In genomic region chr4:155775855-155776254, GRCm38 (mm10) we compare ENCODE assay signal across 9 mouse cellular contexts. TPM values are rescaled to one million over a fixed set of nuclear protein-coding genes. Genes with fewer than 3 reads are reported as not detected.
DNase-seq lines count a peak whose midpoint lies in the region; ATAC-seq and TF ChIP-seq lines count a peak whose summit lies in the region.
"Had no signal": no experiment of that assay in that cellular context is flagged by ENCODE, and none has a peak within 500 bp of the region (broad histone marks: within the 10 kb centered on the region; RNA-seq: fewer than 3 reads in every experiment).

No protein-coding gene starts in this region.

- H3K9me3 ChIP-seq in forebrain, embryonic 16.5 days (ENCODE audit: control insufficient read depth, low read length): no peaks in the 10 kb centered on the region
- no peaks in the 10 kb centered on the region for H3K9me3 ChIP-seq in forebrain, postnatal 0 days (ENCODE audit: low read length)
- H3K9me3 ChIP-seq in E14TG2a.4 (ENCODE audit: low read length): no peaks in the 10 kb centered on the region
- H3K9me3 ChIP-seq in embryonic facial prominence, embryonic 13.5 days: no peaks in the 10 kb centered on the region
- H3K9me3 ChIP-seq in kidney, embryonic 15.5 days (replicated peaks): no peaks in the 10 kb centered on the region

- DNase-seq in forebrain, postnatal 0 days: no peak
- DNase-seq in liver: no peak
- DNase-seq in spleen, postnatal 4 days (ENCODE audit: low spot score in 2 of 2): no peak
- no peak for DNase-seq in MN1 (ENCODE audit: low spot score)

- peaks cover 8% of the 10 kb centered on the region for H3K27me3 ChIP-seq in forebrain, embryonic 16.5 days (replicated peaks; ENCODE audit: control insufficient read depth, insufficient read depth, low read length)
- H3K27me3 ChIP-seq in forebrain, postnatal 0 days (ENCODE audit: insufficient read depth, low read length): no peaks in the 10 kb centered on the region
- H3K27me3 ChIP-seq in E14TG2a.4 (ENCODE audit: insufficient read depth, low read length): peaks cover 65% of the 10 kb centered on the region
- H3K27me3 ChIP-seq in embryonic facial prominence, embryonic 13.5 days: peaks cover 15% of the 10 kb centered on the region; the same call in 1 of the 2 replicates
- H3K27me3 ChIP-seq in kidney, embryonic 15.5 days: peaks cover 34% of the 10 kb centered on the region

- no peak overlapping the region for H3K4me3 ChIP-seq in forebrain, embryonic 16.5 days (replicated peaks; ENCODE audit: low read length)
- no peak overlapping the region for H3K4me3 ChIP-seq in forebrain, postnatal 0 days (ENCODE audit: low read depth, low read length)
- H3K4me3 ChIP-seq in E14TG2a.4 (replicated peaks; ENCODE audit: low read length): peak overlapping the region; percentile 76; the same call in 1 of the 2 replicates
- no peak overlapping the region for H3K4me3 ChIP-seq in embryonic facial prominence, embryonic 13.5 days
- no peak overlapping the region for H3K4me3 ChIP-seq in kidney, embryonic 15.5 days (replicated peaks)
- H3K4me3 ChIP-seq: erythroblast, embryonic 14.5 days had no signal

- no peak for ATAC-seq in forebrain, embryonic 16.5 days
- no peak for ATAC-seq in forebrain, postnatal 0 days
- ATAC-seq in embryonic facial prominence, embryonic 13.5 days (ENCODE audit: insufficient number of reproducible peaks, insufficient read depth, low FRiP score, low TSS enrichment, low read depth): no peak
- ATAC-seq in kidney, embryonic 15.5 days (replicated peaks; ENCODE audit: low FRiP score): no peak

- peak overlapping the region; percentile 33 for H3K27ac ChIP-seq in forebrain, embryonic 16.5 days (ENCODE audit: low read length)
- no peak overlapping the region for H3K27ac ChIP-seq in forebrain, postnatal 0 days (ENCODE audit: low read depth, low read length)
- H3K27ac ChIP-seq in embryonic facial prominence, embryonic 13.5 days: peak overlapping the region; percentile 75; the same call in 1 of the 2 replicates
- H3K27ac ChIP-seq in kidney, embryonic 15.5 days: 0 out of 2 replicates have a peak overlapping the region, but pooled peaks have one; percentile 27

- WGBS in forebrain, embryonic 16.5 days: 73% methylated on average over 3 of the region's 3 CpGs
- WGBS in forebrain, postnatal 0 days: 55% methylated on average over 3 of the region's 3 CpGs
- whole genome bisulfite sequencing in embryonic facial prominence, embryonic 13.5 days: 78% methylated on average over 3 of the region's 3 CpGs
- WGBS in kidney, embryonic 15.5 days: 82% methylated on average over 3 of the region's 3 CpGs

- TF ChIP-seq CTCF in forebrain, postnatal 0 days (IDR thresholded peaks at IDR 0.05; ENCODE audit: low read depth): no peak
- no peak for TF ChIP-seq CTCF in E14TG2a.4 (conservative IDR thresholded peaks at IDR 0.05; ENCODE audit: low read length)

- no peak overlapping the region for H3K9ac ChIP-seq in forebrain, embryonic 16.5 days (replicated peaks; ENCODE audit: low read depth, low read length)
- no peak overlapping the region for H3K9ac ChIP-seq in forebrain, postnatal 0 days
- no peak overlapping the region for H3K9ac ChIP-seq in embryonic facial prominence, embryonic 13.5 days
- no peak overlapping the region for H3K9ac ChIP-seq in kidney, embryonic 15.5 days

- no peak overlapping the region for H3K4me2 ChIP-seq in forebrain, embryonic 16.5 days (ENCODE audit: low read length)
- H3K4me2 ChIP-seq in forebrain, postnatal 0 days (ENCODE audit: low read depth): no peak overlapping the region
- no peak overlapping the region for H3K4me2 ChIP-seq in embryonic facial prominence, embryonic 13.5 days
- H3K4me2 ChIP-seq in kidney, embryonic 15.5 days: no peak overlapping the region

- no peaks in the 10 kb centered on the region for H3K36me3 ChIP-seq in forebrain, embryonic 16.5 days (ENCODE audit: control insufficient read depth, insufficient read depth)
- no peaks in the 10 kb centered on the region for H3K36me3 ChIP-seq in forebrain, postnatal 0 days (ENCODE audit: insufficient read depth)
- H3K36me3 ChIP-seq in E14TG2a.4 (ENCODE audit: insufficient read depth, low read length): no peaks in the 10 kb centered on the region
- no peaks in the 10 kb centered on the region for H3K36me3 ChIP-seq in embryonic facial prominence, embryonic 13.5 days
- no peaks in the 10 kb centered on the region for H3K36me3 ChIP-seq in kidney, embryonic 15.5 days

- peaks cover 19% of the 10 kb centered on the region for H3K4me1 ChIP-seq in forebrain, embryonic 16.5 days (replicated peaks; ENCODE audit: control insufficient read depth, insufficient read depth, low read length)
- peaks cover 10% of the 10 kb centered on the region for H3K4me1 ChIP-seq in forebrain, postnatal 0 days (ENCODE audit: insufficient read depth)
- peaks cover 53% of the 10 kb centered on the region for H3K4me1 ChIP-seq in E14TG2a.4 (replicated peaks; ENCODE audit: low read depth, low read length)
- H3K4me1 ChIP-seq in embryonic facial prominence, embryonic 13.5 days: peaks cover 37% of the 10 kb centered on the region
- peaks cover 47% of the 10 kb centered on the region for H3K4me1 ChIP-seq in kidney, embryonic 15.5 days

RNA-seq across cellular contexts. Expression of gene Vwa1, which starts 1.4 kb away (rescaled TPM):
- polyA plus RNA-seq in forebrain, embryonic 16.5 days (2015; fragmentation: Nextera tagmentation; extraction: Ambion mirVana): 27.3 and 29.6 TPM in 2 replicates
- total RNA-seq in forebrain, postnatal 0 days (2014; rRNA removed): 27.9 and 29.6 TPM in 2 replicates
- polyA plus RNA-seq in forebrain, postnatal 0 days (2015; fragmentation: Nextera tagmentation; extraction: Ambion mirVana): 22.9 and 24.8 TPM in 2 replicates
- polyA plus RNA-seq in embryonic facial prominence, embryonic 13.5 days (2015; fragmentation: Nextera tagmentation; extraction: Ambion mirVana): 8.6 and 9.6 TPM in 2 replicates
- 5.6 and 7.7 TPM in 2 replicates for polyA plus RNA-seq in kidney, embryonic 15.5 days (2015; fragmentation: Nextera tagmentation; extraction: Ambion mirVana)
- polyA plus RNA-seq: erythroblast, embryonic 14.5 days had no signal

RNA-seq across cellular contexts. Expression of gene Tmem88b, which starts 9.8 kb away (rescaled TPM):
- polyA plus RNA-seq in forebrain, embryonic 16.5 days (2015; fragmentation: Nextera tagmentation; extraction: Ambion mirVana): 0.47 and 0.53 TPM in 2 replicates
- total RNA-seq in forebrain, postnatal 0 days (2014; rRNA removed): 0.14 and 0.38 TPM in 2 replicates
- polyA plus RNA-seq in forebrain, postnatal 0 days (2015; fragmentation: Nextera tagmentation; extraction: Ambion mirVana): 0.24 and 0.38 TPM in 2 replicates
- polyA plus RNA-seq in embryonic facial prominence, embryonic 13.5 days (2015; fragmentation: Nextera tagmentation; extraction: Ambion mirVana): 0.67 and 0.74 TPM in 2 replicates
- polyA plus RNA-seq in kidney, embryonic 15.5 days (2015; fragmentation: Nextera tagmentation; extraction: Ambion mirVana): 0.42 and 0.47 TPM in 2 replicates
- polyA plus RNA-seq: erythroblast, embryonic 14.5 days had no signal

RNA-seq across cellular contexts. Expression of gene Ankrd65, which starts 14.4 kb away (rescaled TPM):
- polyA plus RNA-seq in forebrain, embryonic 16.5 days (2015; fragmentation: Nextera tagmentation; extraction: Ambion mirVana): not detected in 2 replicates
- total RNA-seq in forebrain, postnatal 0 days (2014; rRNA removed): not detected in 2 replicates
- polyA plus RNA-seq in forebrain, postnatal 0 days (2015; fragmentation: Nextera tagmentation; extraction: Ambion mirVana): not detected in 2 replicates
- polyA plus RNA-seq in embryonic facial prominence, embryonic 13.5 days (2015; fragmentation: Nextera tagmentation; extraction: Ambion mirVana): 0.24 TPM in 1 of 2 replicates, not detected in the other
- 0.19 and 0.34 TPM in 2 replicates for polyA plus RNA-seq in kidney, embryonic 15.5 days (2015; fragmentation: Nextera tagmentation; extraction: Ambion mirVana)

RNA-seq across cellular contexts. Expression of gene Atad3a, which starts 15.0 kb away (rescaled TPM):
- 98.2 and 101 TPM in 2 replicates for polyA plus RNA-seq in forebrain, embryonic 16.5 days (2015; fragmentation: Nextera tagmentation; extraction: Ambion mirVana)
- 72.3 and 79.2 TPM in 2 replicates for total RNA-seq in forebrain, postnatal 0 days (2014; rRNA removed)
- polyA plus RNA-seq in forebrain, postnatal 0 days (2015; fragmentation: Nextera tagmentation; extraction: Ambion mirVana): 61.3 and 68.6 TPM in 2 replicates
- 93.8 and 94.9 TPM in 2 replicates for polyA plus RNA-seq in embryonic facial prominence, embryonic 13.5 days (2015; fragmentation: Nextera tagmentation; extraction: Ambion mirVana)
- 115 and 124 TPM in 2 replicates for polyA plus RNA-seq in kidney, embryonic 15.5 days (2015; fragmentation: Nextera tagmentation; extraction: Ambion mirVana)

RNA-seq across cellular contexts. Expression of gene Mrpl20, which starts 26.8 kb away (rescaled TPM):
- 214 and 231 TPM in 2 replicates for polyA plus RNA-seq in forebrain, embryonic 16.5 days (2015; fragmentation: Nextera tagmentation; extraction: Ambion mirVana)
- 134 and 220 TPM in 2 replicates for total RNA-seq in forebrain, postnatal 0 days (2014; rRNA removed)
- 304 and 396 TPM in 2 replicates for polyA plus RNA-seq in forebrain, postnatal 0 days (2015; fragmentation: Nextera tagmentation; extraction: Ambion mirVana)
- 195 and 229 TPM in 2 replicates for polyA plus RNA-seq in embryonic facial prominence, embryonic 13.5 days (2015; fragmentation: Nextera tagmentation; extraction: Ambion mirVana)
- 217 and 226 TPM in 2 replicates for polyA plus RNA-seq in kidney, embryonic 15.5 days (2015; fragmentation: Nextera tagmentation; extraction: Ambion mirVana)
